Mouse (Mus musculus) kidney, embryonic 14.5 days (tissue): ENCODE data around the gene Irf1. TPM values are rescaled to one million over a fixed set of nuclear protein-coding genes. Genes with fewer than 3 reads are reported as not detected.

Experiments
- ATAC-seq: fragments of 200-750 bp; cut with Nextera tagmentation; 2 replicates; pipeline ENCODE4 v1.8.0; 2017; ENCODE audit warnings: moderate number of reproducible peaks, mild to moderate bottlenecking, moderate TSS enrichment, moderate library complexity; ENCODE audit not compliant: low FRiP score, low TSS enrichment
- H3K27ac ChIP-seq: fragments of 300-500 bp; sonication (generic); 2 replicates; pipeline ENCODE4 v1.5.1; 2014; ENCODE audit warnings: low read depth, mild to moderate bottlenecking, low read length, moderate library complexity, mixed read lengths
- H3K27me3 ChIP-seq: fragments of 300-500 bp; sonication (generic); 2 replicates; pipeline ENCODE4 v1.6.1; 2014; ENCODE audit warnings: mild to moderate bottlenecking, low read length; ENCODE audit not compliant: control insufficient read depth, insufficient read depth
- H3K36me3 ChIP-seq: fragments of 300-500 bp; sonication (generic); 2 replicates; pipeline ENCODE4 v1.6.1; 2014; ENCODE audit warnings: low read length, mixed read lengths; ENCODE audit not compliant: control insufficient read depth, insufficient read depth
- H3K4me1 ChIP-seq: fragments of 300-500 bp; sonication (generic); 2 replicates; pipeline ENCODE4 v1.6.1; 2014; ENCODE audit warnings: low read length, mixed read lengths; ENCODE audit not compliant: control insufficient read depth, insufficient read depth
- H3K4me2 ChIP-seq: fragments of 300-500 bp; sonication (generic); replicated peaks from 2 replicates; pipeline ENCODE4 v1.6.1; 2014; ENCODE audit warnings: low read depth, mild to moderate bottlenecking, low read length
- H3K4me3 ChIP-seq: fragments of 300-500 bp; sonication (generic); 2 replicates; pipeline ENCODE4 v1.5.1; 2014; ENCODE audit warnings: mild to moderate bottlenecking, low read length
- H3K9ac ChIP-seq: fragments of 300-500 bp; sonication (generic); 2 replicates; pipeline ENCODE4 v1.6.1; 2014; ENCODE audit warnings: low read depth, mild to moderate bottlenecking, low read length, moderate library complexity
- H3K9me3 ChIP-seq: fragments of 300-500 bp; sonication (generic); 2 replicates; pipeline ENCODE4 v1.6.1; 2016; ENCODE audit warnings: low read length; ENCODE audit not compliant: control insufficient read depth
- WGBS: fragments of 180-500 bp; shearing (Covaris S2); extraction: QIAGEN DNeasy Blood & Tissue Kit; methylation state at CpG from one replicate; pipeline ENCODE4 v1.1.7; 2014; 5-methylcytosine and 5-hydroxymethylcytosine counted together
- polyA plus RNA-seq: library from polyadenylated mRNA; unstranded; fragments of >200 nt; fragmentation: Nextera tagmentation; extraction: Ambion mirVana; gene quantifications from 2 replicates; pipeline ENCODE4 v1.2.1, GENCODE M21; 2014

Irf1 gene
- polyA plus RNA-seq, 1 experiment from 2014 or later: 13.2 TPM

GRCm38 (mm10) chr11:53810156-53810555 is 40.3 kb downstream of the Irf1 start:
- no peak for ATAC-seq
- Histone ChIP-seq H3K9ac (no peak overlapping the region), H3K36me3 (no peaks in the 10 kb centered on the region), H3K4me2 (no peak overlapping the region), H3K4me3 (no peak overlapping the region), H3K4me1 (no peaks in the 10 kb centered on the region), H3K9me3 (no peaks in the 10 kb centered on the region), H3K27ac (no peak overlapping the region), H3K27me3 (no peaks in the 10 kb centered on the region)
- whole genome bisulfite sequencing: 69% methylated on average over 5 of the region's 5 CpGs

GRCm38 (mm10) chr11:53810749-53811148 is 40.9 kb downstream of the Irf1 start:
- H3K36me3 ChIP-seq: no peaks in the 10 kb centered on the region
- no peaks in the 10 kb centered on the region for H3K4me1 ChIP-seq
- no peak overlapping the region for H3K4me2 ChIP-seq
- ATAC-seq: no peak
- H3K27ac ChIP-seq: no peak overlapping the region
- H3K27me3 ChIP-seq: no peaks in the 10 kb centered on the region
- H3K9ac ChIP-seq: no peak overlapping the region
- no peak overlapping the region for H3K4me3 ChIP-seq
- WGBS: 67% methylated on average over 2 of the region's 2 CpGs
- H3K9me3 ChIP-seq: no peaks in the 10 kb centered on the region

GRCm38 (mm10) chr11:53811312-53811711 is 41.5 kb downstream of the Irf1 start:
- no peaks in the 10 kb centered on the region for H3K9me3 ChIP-seq
- no peak overlapping the region for H3K4me3 ChIP-seq
- H3K27ac ChIP-seq: no peak overlapping the region
- no peak overlapping the region for H3K4me2 ChIP-seq
- no peak for ATAC-seq
- WGBS: 72% methylated on average over 3 of the region's 3 CpGs
- H3K36me3 ChIP-seq: no peaks in the 10 kb centered on the region
- no peaks in the 10 kb centered on the region for H3K4me1 ChIP-seq
- H3K9ac ChIP-seq: no peak overlapping the region
- no peaks in the 10 kb centered on the region for H3K27me3 ChIP-seq

- Histone ChIP-seq H3K36me3 (no peaks in the 10 kb centered on the region), H3K27ac (no peak overlapping the region), H3K9ac (no peak overlapping the region), H3K9me3 (no peaks in the 10 kb centered on the region), H3K4me1 (no peaks in the 10 kb centered on the region), H3K4me2 (no peak overlapping the region), H3K27me3 (no peaks in the 10 kb centered on the region), H3K4me3 (no peak overlapping the region)
- no peak for ATAC-seq
- WGBS: 76% methylated on average over 16 of the region's 16 CpGs
Measured at GRCm38 (mm10) chr11:53813001-53813868, 43.4 kb downstream of the Irf1 start.

- Histone ChIP-seq H3K27ac (no peak overlapping the region), H3K4me3 (no peak overlapping the region), H3K36me3 (no peaks in the 10 kb centered on the region), H3K4me2 (no peak overlapping the region), H3K9me3 (no peaks in the 10 kb centered on the region), H3K27me3 (no peaks in the 10 kb centered on the region), H3K4me1 (no peaks in the 10 kb centered on the region), H3K9ac (no peak overlapping the region)
- no peak for ATAC-seq
- WGBS: 68% methylated on average over 3 of the region's 3 CpGs
Measured at GRCm38 (mm10) chr11:53814810-53815209, 45.0 kb downstream of the Irf1 start.

- Histone ChIP-seq H3K27me3 (no peaks in the 10 kb centered on the region), H3K36me3 (no peaks in the 10 kb centered on the region), H3K9ac (no peak overlapping the region), H3K4me3 (no peak overlapping the region), H3K4me2 (no peak overlapping the region), H3K27ac (no peak overlapping the region), H3K4me1 (no peaks in the 10 kb centered on the region), H3K9me3 (no peaks in the 10 kb centered on the region)
- ATAC-seq: no peak
- 84% methylated on average over 5 of the region's 5 CpGs for WGBS
Measured at GRCm38 (mm10) chr11:53816841-53817375, 47.1 kb downstream of the Irf1 start.

- Histone ChIP-seq H3K9ac (no peak overlapping the region), H3K4me3 (no peak overlapping the region), H3K36me3 (no peaks in the 10 kb centered on the region), H3K27ac (no peak overlapping the region), H3K27me3 (no peaks in the 10 kb centered on the region), H3K4me1 (no peaks in the 10 kb centered on the region), H3K4me2 (no peak overlapping the region), H3K9me3 (no peaks in the 10 kb centered on the region)
- WGBS: 61% methylated on average over 6 of the region's 6 CpGs
- no peak for ATAC-seq
Measured at GRCm38 (mm10) chr11:53818794-53819193, 49.0 kb downstream of the Irf1 start.

- H3K9ac ChIP-seq: no peak overlapping the region
- H3K27ac ChIP-seq: no peak overlapping the region
- H3K4me1 ChIP-seq: no peaks in the 10 kb centered on the region
- no peak for ATAC-seq
- H3K27me3 ChIP-seq: no peaks in the 10 kb centered on the region
- no peak overlapping the region for H3K4me2 ChIP-seq
- 91% methylated on average over 6 of the region's 6 CpGs for WGBS
- H3K36me3 ChIP-seq: no peaks in the 10 kb centered on the region
- H3K4me3 ChIP-seq: no peak overlapping the region
- no peaks in the 10 kb centered on the region for H3K9me3 ChIP-seq
Measured at GRCm38 (mm10) chr11:53819511-53819910, 49.7 kb downstream of the Irf1 start.

- ATAC-seq: no peak
- Histone ChIP-seq H3K4me2 (no peak overlapping the region), H3K27ac (no peak overlapping the region), H3K27me3 (no peaks in the 10 kb centered on the region), H3K9me3 (no peaks in the 10 kb centered on the region), H3K4me1 (no peaks in the 10 kb centered on the region), H3K4me3 (no peak overlapping the region), H3K9ac (no peak overlapping the region), H3K36me3 (no peaks in the 10 kb centered on the region)
- WGBS: 88% methylated on average over 13 of the region's 13 CpGs
Measured at GRCm38 (mm10) chr11:53820516-53821170, 50.8 kb downstream of the Irf1 start.
